ENCODE assay signal across 9 mouse cellular contexts in genomic region chr1:120331841-120332240, GRCm38 (mm10). TPM values are rescaled to one million over a fixed set of nuclear protein-coding genes. Genes with fewer than 3 reads are reported as not detected.
DNase-seq lines count a peak whose midpoint lies in the region; ATAC-seq and TF ChIP-seq lines count a peak whose summit lies in the region.
"Had no signal": no experiment of that assay in that cellular context is flagged by ENCODE, and none has a peak within 500 bp of the region (broad histone marks: within the 10 kb centered on the region; RNA-seq: fewer than 3 reads in every experiment).

No protein-coding gene starts in this region.

- ATAC-seq in heart, postnatal 0 days (ENCODE audit: insufficient read depth, low read depth): no peak
- peak; percentile 23; the same call in 1 of the 2 replicates for ATAC-seq in lung, embryonic 15.5 days (ENCODE audit: borderline replicate concordance, extremely low read depth, low FRiP score, low TSS enrichment)
- ATAC-seq in monocyte, adult 5-6 weeks (replicated peaks; ENCODE audit: insufficient number of reproducible peaks, low FRiP score, low TSS enrichment, poor library complexity, severe bottlenecking): no peak

- H3K4me2 ChIP-seq in heart, postnatal 0 days (ENCODE audit: low read depth, low read length): no peak overlapping the region
- no peak overlapping the region for H3K4me2 ChIP-seq in lung, embryonic 15.5 days
- H3K4me2 ChIP-seq: heart, embryonic 13.5 days had no signal

- no peak for TF ChIP-seq EP300 in heart, postnatal 0 days (IDR thresholded peaks at IDR 0.05; ENCODE audit: low read depth)

- H3K4me1 ChIP-seq in heart, postnatal 0 days (ENCODE audit: control insufficient read depth, insufficient read depth): no peaks in the 10 kb centered on the region
- no peaks in the 10 kb centered on the region for H3K4me1 ChIP-seq in lung, embryonic 15.5 days
- H3K4me1 ChIP-seq: heart, embryonic 13.5 days had no signal

- no peak overlapping the region for H3K9ac ChIP-seq in heart, postnatal 0 days (replicated peaks; ENCODE audit: low read depth, low read length)
- no peak overlapping the region for H3K9ac ChIP-seq in lung, embryonic 15.5 days
- H3K9ac ChIP-seq: heart, embryonic 13.5 days had no signal

- no peak for TF ChIP-seq CTCF in heart, postnatal 0 days (IDR thresholded peaks at IDR 0.05; ENCODE audit: low read depth)

- no peaks in the 10 kb centered on the region for H3K9me3 ChIP-seq in heart, postnatal 0 days (replicated peaks; ENCODE audit: control insufficient read depth, low read length)
- H3K9me3 ChIP-seq in lung, embryonic 15.5 days: no peaks in the 10 kb centered on the region
- H3K9me3 ChIP-seq: heart, embryonic 13.5 days had no signal

- no peak overlapping the region for H3K27ac ChIP-seq in heart, postnatal 0 days (ENCODE audit: low read depth)
- no peak overlapping the region for H3K27ac ChIP-seq in lung, embryonic 15.5 days
- H3K27ac ChIP-seq: heart, embryonic 13.5 days had no signal

- DNase-seq in heart, postnatal 0 days (ENCODE audit: low spot score): peak; percentile 9
- DNase-seq in heart, postnatal 25 days (ENCODE audit: low spot score): no peak
- DNase-seq in ES-CJ7 (ENCODE audit: low read depth, low spot score): peak; percentile 62
- peak; percentile 83 for DNase-seq in embryo, embryonic 11 days
- DNase-seq in layer of hippocampus, postnatal 14 days (ENCODE audit: low spot score in 2 of 2): no peak
- DNase-seq in cerebellum, postnatal 25 days: no peak

- H3K27me3 ChIP-seq in heart, postnatal 0 days (ENCODE audit: control insufficient read depth, insufficient read depth, low read length): peaks cover 8% of the 10 kb centered on the region
- H3K27me3 ChIP-seq in lung, embryonic 15.5 days: peaks cover 10% of the 10 kb centered on the region; the same call in 1 of the 2 replicates

- 39% methylated on average over 6 of the region's 6 CpGs for WGBS in heart, postnatal 0 days
- WGBS in lung, embryonic 15.5 days: 36% methylated on average over 6 of the region's 6 CpGs

- intact Hi-C loops in heart, postnatal 25 days (cut with DNase I): no loop called here

- no peak overlapping the region for H3K4me3 ChIP-seq in heart, postnatal 0 days (ENCODE audit: low read depth, low read length)
- no peak overlapping the region for H3K4me3 ChIP-seq in lung, embryonic 15.5 days
- H3K4me3 ChIP-seq: heart, embryonic 13.5 days had no signal

- H3K36me3 ChIP-seq in heart, postnatal 0 days (replicated peaks; ENCODE audit: control insufficient read depth, insufficient read depth, low read length): no peaks in the 10 kb centered on the region
- H3K36me3 ChIP-seq in lung, embryonic 15.5 days: no peaks in the 10 kb centered on the region
- H3K36me3 ChIP-seq: heart, embryonic 13.5 days had no signal

RNA-seq across cellular contexts. Expression of gene C1ql2, which starts 8.5 kb away (rescaled TPM):
- total RNA-seq in heart, postnatal 0 days (2014; rRNA removed; ENCODE audit: low replicate concordance): not detected in 2 replicates
- polyA plus RNA-seq in heart, postnatal 0 days (2015; fragmentation: Nextera tagmentation; extraction: Ambion mirVana): not detected in 2 replicates
- total RNA-seq in heart, postnatal 25 days (2021): not detected
- 0.10 TPM in 1 of 2 replicates, not detected in the other for polyA plus RNA-seq in lung, embryonic 15.5 days (2015; fragmentation: Nextera tagmentation; extraction: Ambion mirVana)
- 10 to 100 TPM; 40.5 to 41.8 TPM for total RNA-seq in layer of hippocampus, postnatal 14 days (2021)
- not detected in 3 replicates for total RNA-seq in monocyte, adult 5-6 weeks (2017)
- polyA plus RNA-seq: heart, embryonic 13.5 days had no signal

RNA-seq across cellular contexts. Expression of gene Steap3, which starts 59.3 kb away (rescaled TPM):
- 15.4 and 38.7 TPM in 2 replicates for total RNA-seq in heart, postnatal 0 days (2014; rRNA removed; ENCODE audit: low replicate concordance)
- polyA plus RNA-seq in heart, postnatal 0 days (2015; fragmentation: Nextera tagmentation; extraction: Ambion mirVana): 19.6 and 20.3 TPM in 2 replicates
- total RNA-seq in heart, postnatal 25 days (2021): 10 to 100 TPM; 26.8 to 35.9 TPM
- polyA plus RNA-seq in lung, embryonic 15.5 days (2015; fragmentation: Nextera tagmentation; extraction: Ambion mirVana): 3.0 and 3.1 TPM in 2 replicates
- 1 to 10 TPM; 6.9 to 9.9 TPM for total RNA-seq in layer of hippocampus, postnatal 14 days (2021)
- 1.0 to 5.1 TPM (median 3.0 TPM) in 3 replicates for total RNA-seq in monocyte, adult 5-6 weeks (2017)

Comparison
In these comparisons a context has a peak if more than half of its experiments do, and no peak if none do; other contexts are left out.
1. DNase-seq: peak in heart, postnatal 0 days (single experiment), ES-CJ7 (single experiment) and embryo, embryonic 11 days (single experiment); none in heart, postnatal 25 days (single experiment), layer of hippocampus, postnatal 14 days (0 of 2) and cerebellum, postnatal 25 days (0 of 2).
2. RNA of gene C1ql2, which starts 8.5 kb away (total RNA-seq): 40.5 to 41.8 TPM in layer of hippocampus, postnatal 14 days; not detected in heart, postnatal 0 days, not detected in heart, postnatal 25 days and not detected in monocyte, adult 5-6 weeks; every median in the first group is over 10 times any median in the second.